Mouse (Mus musculus) C2C12 (cell line): ENCODE results near the gene Synj2. TPM values are rescaled to one million over a fixed set of nuclear protein-coding genes. Genes with fewer than 3 reads are reported as not detected.

Experiments used
- H3K27me3 ChIP-seq: one replicate; pipeline ENCODE4 v1.6.1; 2011; ENCODE audit not compliant: control insufficient read depth, insufficient read depth, insufficient read length
- H3K36me3 ChIP-seq: one replicate; pipeline ENCODE4 v1.6.1; 2011; ENCODE audit not compliant: control insufficient read depth, insufficient read depth
- H3K4me3 ChIP-seq: one replicate; pipeline ENCODE4 v1.5.1; 2011; ENCODE audit warnings: mild to moderate bottlenecking, control low read depth; ENCODE audit not compliant: poor library complexity, insufficient read depth, severe bottlenecking
- H3K79me2 ChIP-seq: one replicate; pipeline ENCODE4 v1.6.1; 2011; ENCODE audit not compliant: control insufficient read depth, insufficient read depth
- H3K79me3 ChIP-seq: one replicate; pipeline ENCODE4 v1.6.1; 2011; ENCODE audit warnings: low read depth, control low read depth
- H3ac ChIP-seq: one replicate; pipeline ENCODE3; 2011; ENCODE audit warnings: low read depth; ENCODE audit not compliant: control insufficient read depth, insufficient read length
- CEBPB ChIP-seq: IDR thresholded peaks from one replicate; pipeline ENCODE4 v1.6.1; 2011; ENCODE audit warnings: low read depth, mild to moderate bottlenecking, control low read depth, moderate library complexity
- CTCF ChIP-seq: IDR thresholded peaks from one replicate; pipeline ENCODE4 v1.5.1; 2011; ENCODE audit not compliant: control insufficient read depth, insufficient read depth, insufficient read length
- FOSL1 ChIP-seq: IDR thresholded peaks from one replicate; pipeline ENCODE4 v1.8.0; 2011; ENCODE audit warnings: mild to moderate bottlenecking, low read length; ENCODE audit not compliant: poor library complexity, insufficient read depth, severe bottlenecking
- MAX ChIP-seq: IDR thresholded peaks from one replicate; pipeline ENCODE4 v1.6.1; 2011; ENCODE audit warnings: mild to moderate bottlenecking, control low read depth
- MYOD1 ChIP-seq: IDR thresholded peaks from one replicate; pipeline ENCODE4 v1.6.1; 2011; ENCODE audit warnings: low read depth; ENCODE audit not compliant: control insufficient read depth, insufficient read length
- MYOG ChIP-seq: IDR thresholded peaks from one replicate; pipeline ENCODE4 v1.6.1; 2011; ENCODE audit not compliant: control insufficient read depth, insufficient read length; ENCODE audit errors: extremely low read depth
- USF1 ChIP-seq: IDR thresholded peaks from one replicate; pipeline ENCODE4 v1.6.1; 2011; ENCODE audit warnings: low read depth, mild to moderate bottlenecking, control low read depth, moderate library complexity
- polyA plus RNA-seq: library from polyadenylated mRNA; unstranded; fragments of >200 nt; fragmentation: generic; extraction: Trizol; gene quantifications from one replicate; pipeline ENCODE4 v1.2.1, GENCODE M21; 2012; ENCODE audit warnings: missing spikeins

The Synj2 gene
- polyA plus RNA-seq, 1 experiment, result 30.9 TPM

GRCm38 (mm10) chr17:6007101-6007780 lies 66.2 kb downstream of the Synj2 start:
- H3K79me2 ChIP-seq, result peaks cover 16% of the 10 kb centered on the region
- peak overlapping the region; percentile 29 for H3ac ChIP-seq
- TF ChIP-seq MYOD1 (no peak), CTCF (no peak), MAX (no peak), FOSL1 (no peak), MYOG (no peak), CEBPB (no peak), USF1 (no peak)
- peaks cover 6% of the 10 kb centered on the region for H3K79me3 ChIP-seq
- H3K4me3 ChIP-seq, result no peak overlapping the region
- no peaks in the 10 kb centered on the region for H3K27me3 ChIP-seq
- peaks cover 78% of the 10 kb centered on the region for H3K36me3 ChIP-seq

- Histone ChIP-seq H3K36me3 (peaks cover 75% of the 10 kb centered on the region), H3K4me3 (no peak overlapping the region), H3ac (peak overlapping the region; percentile 4), H3K79me3 (peaks cover 3% of the 10 kb centered on the region), H3K27me3 (no peaks in the 10 kb centered on the region), H3K79me2 (peaks cover 9% of the 10 kb centered on the region)
- TF ChIP-seq FOSL1 (no peak), MYOD1 (no peak), MYOG (no peak), CEBPB (no peak), CTCF (no peak), USF1 (no peak), MAX (no peak)
These were observed 66.8 kb downstream of the Synj2 start for GRCm38 (mm10) chr17:6007902-6008301.

GRCm38 (mm10) chr17:6008590-6008989 lies 67.5 kb downstream of the Synj2 start:
- Histone ChIP-seq H3K79me2 (peaks cover 2% of the 10 kb centered on the region), H3K27me3 (no peaks in the 10 kb centered on the region), H3K36me3 (peaks cover 75% of the 10 kb centered on the region), H3K4me3 (no peak overlapping the region), H3K79me3 (peaks cover 3% of the 10 kb centered on the region), H3ac (no peak overlapping the region)
- TF ChIP-seq CEBPB (no peak), USF1 (no peak), MAX (no peak), FOSL1 (no peak), CTCF (no peak), MYOG (no peak), MYOD1 (no peak)

GRCm38 (mm10) chr17:6009606-6010005 lies 68.5 kb downstream of the Synj2 start:
- no peaks in the 10 kb centered on the region for H3K27me3 ChIP-seq
- H3K79me2 ChIP-seq, result no peaks in the 10 kb centered on the region
- no peak for TF ChIP-seq MAX
- no peak for TF ChIP-seq MYOG
- no peak for TF ChIP-seq USF1
- no peak for TF ChIP-seq FOSL1
- TF ChIP-seq CTCF, result no peak
- TF ChIP-seq MYOD1, result no peak
- H3K79me3 ChIP-seq, result peaks cover 4% of the 10 kb centered on the region
- H3ac ChIP-seq, result no peak overlapping the region
- peaks cover 76% of the 10 kb centered on the region for H3K36me3 ChIP-seq
- H3K4me3 ChIP-seq, result no peak overlapping the region

GRCm38 (mm10) chr17:6013079-6013478 lies 72.0 kb downstream of the Synj2 start:
- no peaks in the 10 kb centered on the region for H3K27me3 ChIP-seq
- H3ac ChIP-seq, result no peak overlapping the region
- H3K79me2 ChIP-seq, result no peaks in the 10 kb centered on the region
- no peak for TF ChIP-seq CEBPB
- H3K4me3 ChIP-seq, result no peak overlapping the region
- peaks cover 6% of the 10 kb centered on the region for H3K79me3 ChIP-seq
- peaks cover 82% of the 10 kb centered on the region for H3K36me3 ChIP-seq

- Histone ChIP-seq H3K79me3 (peaks cover 3% of the 10 kb centered on the region), H3K79me2 (no peaks in the 10 kb centered on the region), H3K27me3 (no peaks in the 10 kb centered on the region), H3K4me3 (no peak overlapping the region), H3ac (no peak overlapping the region), H3K36me3 (peaks cover 80% of the 10 kb centered on the region)
- no peak for TF ChIP-seq CEBPB
- TF ChIP-seq FOSL1, result no peak
- TF ChIP-seq USF1, result no peak
- TF ChIP-seq MYOD1, result no peak
- no peak for TF ChIP-seq MAX
- TF ChIP-seq CTCF, result no peak
- TF ChIP-seq MYOG, result no peak
These were observed 73.9 kb downstream of the Synj2 start for GRCm38 (mm10) chr17:6014985-6015384.
